Mouse (Mus musculus): ENCODE measurements around the gene Myl10.

- no peak for TF ChIP-seq CTCF (IDR thresholded peaks at IDR 0.05; ENCODE audit: low read depth, low read length)
- TF ChIP-seq TAL1 (conservative IDR thresholded peaks at IDR 0.05; ENCODE audit: low read depth, low read length), result no peak
- TF ChIP-seq GATA1 (IDR thresholded peaks at IDR 0.05; ENCODE audit: borderline replicate concordance, low read length), result no peak
- no peak for TF ChIP-seq POLR2AphosphoS5 (IDR thresholded peaks at IDR 0.05; ENCODE audit: insufficient replicate concordance, low read depth, low read length)
- no peak for TF ChIP-seq GATA2 (IDR thresholded peaks at IDR 0.05; ENCODE audit: borderline replicate concordance, low read depth, low read length)
Measured at GRCm38 (mm10) chr5:136649655-136650054, 43.3 kb upstream of the Myl10 start.

Data from G1E (cell line).